Mouse (Mus musculus) bone marrow macrophage, adult 2 months (primary cell): ENCODE measurements around the gene Cul3.

Experiments used
- CTCF ChIP-seq: IDR thresholded peaks from 2 replicates; pipeline ENCODE4 v1.5.1; 2012; ENCODE audit warnings: low read depth, mild to moderate bottlenecking, low read length, moderate library complexity
- POLR2A ChIP-seq: IDR thresholded peaks from 2 replicates; pipeline ENCODE4 v1.6.1; 2012; ENCODE audit warnings: mild to moderate bottlenecking, low read depth, low read length, borderline replicate concordance

- TF ChIP-seq CTCF (no peak), POLR2A (no peak)
These were observed 757 bp downstream of the Cul3 start for GRCm38 (mm10) chr1:80339425-80340021.
